ENCODE assay signal across 13 mouse cellular contexts in the genomic region with DNA sequence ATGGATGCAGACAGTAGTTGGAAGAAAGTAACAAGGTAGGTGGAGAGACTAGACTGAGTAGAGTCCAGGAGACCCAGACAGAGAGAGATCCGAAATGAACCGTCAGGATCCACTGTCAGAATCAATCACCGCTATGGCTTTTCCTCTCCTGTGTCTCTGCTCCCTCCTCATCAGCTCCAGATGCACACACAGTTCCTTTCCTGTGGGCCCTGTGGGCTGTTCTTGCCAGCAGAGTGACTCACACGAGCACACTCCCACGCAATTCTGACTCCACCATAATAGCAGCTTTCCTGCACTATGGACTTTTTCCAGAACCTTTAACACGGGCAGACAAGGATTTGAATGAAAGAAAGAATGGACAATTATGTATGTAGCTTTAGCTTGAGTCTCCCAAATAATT. TPM values are rescaled to one million over a fixed set of nuclear protein-coding genes. Genes with fewer than 3 reads are reported as not detected.
DNase-seq lines count a peak whose midpoint lies in the region; ATAC-seq lines count a peak whose summit lies in the region.
"Had no signal": no experiment of that assay in that cellular context is flagged by ENCODE, and none has a peak within 500 bp of the region (broad histone marks: within the 10 kb centered on the region; RNA-seq: fewer than 3 reads in every experiment).

No protein-coding gene starts in this region.

- ATAC-seq in heart, embryonic 11.5 days (replicated peaks; ENCODE audit: insufficient number of reproducible peaks, low FRiP score, low TSS enrichment), result no peak
- ATAC-seq in kidney, embryonic 15.5 days (replicated peaks; ENCODE audit: low FRiP score), result no peak
- no peak for ATAC-seq in erythroid progenitor cell, adult 5-6 weeks (replicated peaks; ENCODE audit: low FRiP score, poor library complexity, severe bottlenecking)

- peaks cover 10% of the 10 kb centered on the region; the same call in 1 of the 2 replicates for H3K4me1 ChIP-seq in heart, embryonic 11.5 days (ENCODE audit: control insufficient read depth, insufficient read depth, low read length)
- H3K4me1 ChIP-seq in kidney, embryonic 15.5 days, result peaks cover 22% of the 10 kb centered on the region

- H3K27ac ChIP-seq in heart, embryonic 11.5 days (ENCODE audit: low read depth, low read length), result no peak overlapping the region
- H3K27ac ChIP-seq in kidney, embryonic 15.5 days, result no peak overlapping the region
- H3K27ac ChIP-seq: macrophage had no signal

- DNase-seq in heart, adult 18-20 months, result peak; percentile 62 to 80
- peak; percentile 90 for DNase-seq in 3T3-L1 (ENCODE audit: low read depth, low spot score)
- DNase-seq in brain, adult 2 months (ENCODE audit: low read depth, low spot score), result peak; percentile 95
- DNase-seq in heart, postnatal 4 days, result peak; percentile 46
- DNase-seq in T-cell, adult 2 months (ENCODE audit: low spot score), result no peak
- DNase-seq: cerebellum, postnatal 14 days; kidney, adult 8-10 months had no signal

- WGBS in heart, embryonic 11.5 days (ENCODE audit: insufficient replicate concordance), result 68% methylated on average over 6 of the region's 6 CpGs
- WGBS in kidney, embryonic 15.5 days, result 72% methylated on average over 6 of the region's 6 CpGs

- no peak overlapping the region for H3K9ac ChIP-seq in heart, embryonic 11.5 days (ENCODE audit: low read depth, low read length)
- H3K9ac ChIP-seq in kidney, embryonic 15.5 days, result no peak overlapping the region

- H3K9me3 ChIP-seq in heart, embryonic 11.5 days (replicated peaks; ENCODE audit: control insufficient read depth, low read length), result no peaks in the 10 kb centered on the region
- no peaks in the 10 kb centered on the region for H3K9me3 ChIP-seq in kidney, embryonic 15.5 days (replicated peaks)

- H3K27me3 ChIP-seq in heart, embryonic 11.5 days (ENCODE audit: control insufficient read depth, insufficient read depth, low read length), result no peaks in the 10 kb centered on the region
- H3K27me3 ChIP-seq in kidney, embryonic 15.5 days, result no peaks in the 10 kb centered on the region

- H3K36me3 ChIP-seq in heart, embryonic 11.5 days (ENCODE audit: control insufficient read depth, insufficient read depth, low read length), result no peaks in the 10 kb centered on the region
- H3K36me3 ChIP-seq in kidney, embryonic 15.5 days, result no peaks in the 10 kb centered on the region

- H3K4me2 ChIP-seq in heart, embryonic 11.5 days, result no peak overlapping the region
- no peak overlapping the region for H3K4me2 ChIP-seq in kidney, embryonic 15.5 days

- no peak overlapping the region for H3K4me3 ChIP-seq in heart, embryonic 11.5 days (ENCODE audit: low read depth, low read length)
- H3K4me3 ChIP-seq in kidney, embryonic 15.5 days (replicated peaks), result no peak overlapping the region
- H3K4me3 ChIP-seq: erythroblast, embryonic 14.5 days had no signal

RNA-seq across cellular contexts. Expression of a gene that starts 31.8 kb away (rescaled TPM):
- total RNA-seq in heart, adult 18-20 months (2021), result 100 to 1,000 TPM; 215 to 269 TPM
- polyA plus RNA-seq in heart, embryonic 11.5 days (2014; fragmentation: Nextera tagmentation; extraction: Ambion mirVana), result 168 and 188 TPM in 2 replicates
- total RNA-seq in heart, postnatal 4 days (2021), result 100 to 1,000 TPM; 311 to 341 TPM
- 168 and 181 TPM in 2 replicates for polyA plus RNA-seq in kidney, embryonic 15.5 days (2015; fragmentation: Nextera tagmentation; extraction: Ambion mirVana)
- total RNA-seq in erythroid progenitor cell, adult 5-6 weeks (2015; ENCODE audit: low replicate concordance), result not detected in 2 replicates
- total RNA-seq in erythroid progenitor cell, adult 5-6 weeks (2017; ENCODE audit: low replicate concordance), result 0.51 and 0.91 TPM in 2 replicates
- total RNA-seq: hematopoietic stem cell, adult 5-6 weeks had no signal
- polyA plus RNA-seq: erythroblast, embryonic 14.5 days; macrophage had no signal

Comparison
In these comparisons a context has a peak if more than half of its experiments do, and no peak if none do; other contexts are left out.
1. RNA of a gene that starts 31.8 kb away (total RNA-seq): 311 to 341 TPM in heart, postnatal 4 days and 215 to 269 TPM in heart, adult 18-20 months; 0.51 to 0.91 TPM in erythroid progenitor cell, adult 5-6 weeks; every median in the first group is over 100 times any median in the second.